Mouse (Mus musculus): ENCODE data around the gene Adgra1.

Adgra1 gene

GRCm38 (mm10) chr7:139845101-139845500 is 11.1 kb downstream of the Adgra1 start:
- DNase-seq (ENCODE audit: extremely low read depth, insufficient read length, low spot score) = no peak

- DNase-seq (ENCODE audit: extremely low read depth, insufficient read length, low spot score) = no peak
Measured at GRCm38 (mm10) chr7:139850152-139850551, 16.2 kb downstream of the Adgra1 start.

- no peak for DNase-seq (ENCODE audit: extremely low read depth, insufficient read length, low spot score)
Measured at GRCm38 (mm10) chr7:139850677-139851076, 16.7 kb downstream of the Adgra1 start.

- no peak for DNase-seq (ENCODE audit: extremely low read depth, insufficient read length, low spot score)
Measured at GRCm38 (mm10) chr7:139851098-139851497, 17.1 kb downstream of the Adgra1 start.

- DNase-seq (ENCODE audit: extremely low read depth, insufficient read length, low spot score) = no peak
Measured at GRCm38 (mm10) chr7:139855261-139855660, 21.3 kb downstream of the Adgra1 start.

- DNase-seq (ENCODE audit: extremely low read depth, insufficient read length, low spot score) = no peak
Measured at GRCm38 (mm10) chr7:139861411-139861810, 27.4 kb downstream of the Adgra1 start.

- DNase-seq (ENCODE audit: extremely low read depth, insufficient read length, low spot score) = no peak
Measured at GRCm38 (mm10) chr7:139863076-139863475, 29.1 kb downstream of the Adgra1 start.

GRCm38 (mm10) chr7:139864253-139864652 is 30.3 kb downstream of the Adgra1 start:
- no peak for DNase-seq (ENCODE audit: extremely low read depth, insufficient read length, low spot score)

GRCm38 (mm10) chr7:139864871-139865270 is 30.9 kb downstream of the Adgra1 start:
- DNase-seq (ENCODE audit: extremely low read depth, insufficient read length, low spot score) = no peak

GRCm38 (mm10) chr7:139871014-139871413 is 37.0 kb downstream of the Adgra1 start:
- no peak for DNase-seq (ENCODE audit: extremely low read depth, insufficient read length, low spot score)

- no peak for DNase-seq (ENCODE audit: extremely low read depth, insufficient read length, low spot score)
Measured at GRCm38 (mm10) chr7:139877167-139877792, 43.3 kb downstream of the Adgra1 start.

GRCm38 (mm10) chr7:139878122-139878521 is 44.1 kb downstream of the Adgra1 start:
- no peak for DNase-seq (ENCODE audit: extremely low read depth, insufficient read length, low spot score)

- no peak for DNase-seq (ENCODE audit: extremely low read depth, insufficient read length, low spot score)
Measured at GRCm38 (mm10) chr7:139878621-139879020, 44.6 kb downstream of the Adgra1 start.

GRCm38 (mm10) chr7:139883545-139883944 is 49.6 kb downstream of the Adgra1 start:
- DNase-seq (ENCODE audit: extremely low read depth, insufficient read length, low spot score) = no peak

- no peak for DNase-seq (ENCODE audit: extremely low read depth, insufficient read length, low spot score)
Measured at GRCm38 (mm10) chr7:139891779-139892178, 57.8 kb downstream of the Adgra1 start.

- no peak for DNase-seq (ENCODE audit: extremely low read depth, insufficient read length, low spot score)
Measured at GRCm38 (mm10) chr7:139894655-139895557, 60.9 kb downstream of the Adgra1 start, which contains the start of gene Kndc1. Gene Kndc1 (plus strand): TSS chr7:139894696.

- no peak for DNase-seq (ENCODE audit: extremely low read depth, insufficient read length, low spot score)
Measured at GRCm38 (mm10) chr7:139896271-139896670, 62.3 kb downstream of the Adgra1 start.

GRCm38 (mm10) chr7:139896796-139897195 is 62.8 kb downstream of the Adgra1 start:
- DNase-seq (ENCODE audit: extremely low read depth, insufficient read length, low spot score) = no peak

- DNase-seq (ENCODE audit: extremely low read depth, insufficient read length, low spot score) = no peak
Measured at GRCm38 (mm10) chr7:139898606-139899005, 64.6 kb downstream of the Adgra1 start.

GRCm38 (mm10) chr7:139899505-139899904 is 65.5 kb downstream of the Adgra1 start:
- DNase-seq (ENCODE audit: extremely low read depth, insufficient read length, low spot score) = no peak

- DNase-seq (ENCODE audit: extremely low read depth, insufficient read length, low spot score) = no peak
Measured at GRCm38 (mm10) chr7:139900456-139900855, 66.5 kb downstream of the Adgra1 start.

- DNase-seq (ENCODE audit: extremely low read depth, insufficient read length, low spot score) = no peak
Measured at GRCm38 (mm10) chr7:139900896-139901295, 66.9 kb downstream of the Adgra1 start.
